Mouse (Mus musculus): ENCODE results near the gene Omp. TPM values are rescaled to one million over a fixed set of nuclear protein-coding genes. Genes with fewer than 3 reads are reported as not detected.
A peak's percentile ranks its signal among the peaks of the same experiment; 100 is the strongest.

The Omp gene
- polyA plus RNA-seq, 1 experiment, result not detected

GRCm38 (mm10) chr7:98142648-98143047 lies 2.7 kb downstream of the Omp start:
- Histone ChIP-seq H3K4me3 (ENCODE audit: insufficient read depth, low read length) (no peak overlapping the region), H3K27ac (ENCODE audit: insufficient read depth, low read depth, low read length) (no peak overlapping the region), H3K4me1 (ENCODE audit: control insufficient read depth, insufficient read depth, low read length) (no peaks in the 10 kb centered on the region)
- TF ChIP-seq POLR2A (IDR thresholded peaks at IDR 0.05; ENCODE audit: borderline replicate concordance, low read depth, low read length) (no peak), CTCF (IDR thresholded peaks at IDR 0.05; ENCODE audit: low read depth, low read length) (no peak)

DNA sequence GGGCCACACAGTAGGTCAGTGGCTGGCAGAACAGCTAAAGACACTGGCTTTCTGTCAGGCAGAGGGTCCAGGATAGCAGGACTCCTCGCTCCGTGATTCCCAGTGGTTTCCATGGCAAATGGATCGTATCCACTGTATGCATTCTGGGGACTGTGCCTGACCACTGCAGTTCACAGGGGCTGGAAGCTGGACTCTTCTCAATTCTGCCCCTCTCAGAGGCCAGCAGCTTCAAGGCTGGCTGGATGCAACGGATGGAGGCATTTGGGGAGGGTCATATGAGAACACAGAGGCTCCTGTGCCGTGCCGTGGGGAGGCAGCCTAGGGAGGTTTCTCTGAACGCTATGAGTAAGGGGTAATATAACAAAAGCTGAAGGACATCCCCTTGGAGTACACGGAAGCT lies 3.1 kb downstream of the Omp start:
- no peak for TF ChIP-seq POLR2A (IDR thresholded peaks at IDR 0.05; ENCODE audit: borderline replicate concordance, low read depth, low read length)
- TF ChIP-seq CTCF (IDR thresholded peaks at IDR 0.05; ENCODE audit: low read depth, low read length), result no peak
- Histone ChIP-seq H3K4me1 (ENCODE audit: control insufficient read depth, insufficient read depth, low read length) (no peaks in the 10 kb centered on the region), H3K27ac (ENCODE audit: insufficient read depth, low read depth, low read length) (no peak overlapping the region), H3K4me3 (ENCODE audit: insufficient read depth, low read length) (no peak overlapping the region)

DNA sequence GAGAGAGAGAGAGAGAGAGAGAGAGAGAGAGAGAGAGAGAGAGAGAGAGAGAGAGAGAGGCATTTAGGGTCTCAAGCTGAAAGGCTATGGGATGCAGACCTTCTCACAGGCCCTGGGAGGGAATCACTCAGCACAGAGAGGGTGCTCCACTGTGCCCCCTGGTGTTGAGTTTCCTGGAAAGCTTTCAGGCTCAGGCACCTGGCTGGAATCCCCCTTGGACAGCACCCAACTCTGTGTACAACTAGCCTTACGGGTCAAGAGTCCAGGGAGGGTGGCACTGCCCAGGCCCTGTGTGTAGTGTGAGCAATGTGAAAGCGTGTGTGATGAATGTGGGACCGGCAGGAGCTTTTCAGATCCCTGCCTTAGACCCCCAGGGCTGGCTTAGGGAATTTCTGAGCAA lies 4.1 kb downstream of the Omp start:
- no peak overlapping the region for H3K27ac ChIP-seq (ENCODE audit: insufficient read depth, low read depth, low read length)
- no peak for TF ChIP-seq POLR2A (IDR thresholded peaks at IDR 0.05; ENCODE audit: borderline replicate concordance, low read depth, low read length)
- peak; percentile 20; the same call in 1 of the 2 replicates for TF ChIP-seq CTCF (IDR thresholded peaks at IDR 0.05; ENCODE audit: low read depth, low read length)

GRCm38 (mm10) chr7:98140597-98140996 lies 4.7 kb downstream of the Omp start:
- TF ChIP-seq POLR2A (IDR thresholded peaks at IDR 0.05; ENCODE audit: borderline replicate concordance, low read depth, low read length) (no peak), CTCF (IDR thresholded peaks at IDR 0.05; ENCODE audit: low read depth, low read length) (no peak)
- H3K4me1 ChIP-seq (ENCODE audit: control insufficient read depth, insufficient read depth, low read length), result no peaks in the 10 kb centered on the region
- H3K4me3 ChIP-seq (ENCODE audit: insufficient read depth, low read length), result no peak overlapping the region
- no peak overlapping the region for H3K27ac ChIP-seq (ENCODE audit: insufficient read depth, low read depth, low read length)

More for the DNA sequence above, 4.1 kb downstream of the Omp start:
- Histone ChIP-seq H3K4me1 (ENCODE audit: control insufficient read depth, insufficient read depth, low read length) (no peaks in the 10 kb centered on the region), H3K4me3 (ENCODE audit: insufficient read depth, low read length) (no peak overlapping the region)

- H3K27ac ChIP-seq (ENCODE audit: insufficient read depth, low read depth, low read length), result no peak overlapping the region
- TF ChIP-seq CTCF (IDR thresholded peaks at IDR 0.05; ENCODE audit: low read depth, low read length) (no peak), POLR2A (IDR thresholded peaks at IDR 0.05; ENCODE audit: borderline replicate concordance, low read depth, low read length) (no peak)
- H3K4me3 ChIP-seq (ENCODE audit: insufficient read depth, low read length), result no peak overlapping the region
- no peaks in the 10 kb centered on the region for H3K4me1 ChIP-seq (ENCODE audit: control insufficient read depth, insufficient read depth, low read length)
Observed at GRCm38 (mm10) chr7:98139216-98139615, 6.1 kb downstream of the Omp start.

DNA sequence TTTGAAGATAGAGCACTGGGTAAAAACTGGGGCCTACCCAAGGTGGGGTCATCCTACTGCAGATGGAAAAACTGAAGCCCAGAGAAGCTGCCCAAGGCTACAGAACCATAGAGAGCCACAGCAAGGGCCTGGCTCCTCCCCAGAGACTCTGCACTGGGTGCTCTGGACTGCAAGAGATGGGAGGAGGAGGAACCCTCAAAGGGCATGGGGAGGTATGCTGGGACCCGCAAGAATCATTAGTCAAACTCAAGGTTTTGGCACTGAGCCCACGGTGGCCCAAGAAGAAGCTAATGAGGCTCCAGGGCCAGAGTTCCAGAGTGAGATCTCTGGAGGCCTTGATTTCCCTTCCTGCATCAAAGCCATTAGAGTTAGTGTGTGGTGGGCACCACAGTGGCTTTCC lies 7.3 kb downstream of the Omp start:
- Histone ChIP-seq H3K4me3 (ENCODE audit: insufficient read depth, low read length) (no peak overlapping the region), H3K4me1 (ENCODE audit: control insufficient read depth, insufficient read depth, low read length) (no peaks in the 10 kb centered on the region), H3K27ac (ENCODE audit: insufficient read depth, low read depth, low read length) (no peak overlapping the region)
- TF ChIP-seq CTCF (IDR thresholded peaks at IDR 0.05; ENCODE audit: low read depth, low read length), result no peak

- no peak for TF ChIP-seq POLR2A (IDR thresholded peaks at IDR 0.05; ENCODE audit: borderline replicate concordance, low read depth, low read length)
- no peak for TF ChIP-seq CTCF (IDR thresholded peaks at IDR 0.05; ENCODE audit: low read depth, low read length)
- Histone ChIP-seq H3K4me1 (ENCODE audit: control insufficient read depth, insufficient read depth, low read length) (no peaks in the 10 kb centered on the region), H3K27ac (ENCODE audit: insufficient read depth, low read depth, low read length) (no peak overlapping the region), H3K4me3 (ENCODE audit: insufficient read depth, low read length) (no peak overlapping the region)
Observed at GRCm38 (mm10) chr7:98137583-98137982, 7.7 kb downstream of the Omp start.

DNA sequence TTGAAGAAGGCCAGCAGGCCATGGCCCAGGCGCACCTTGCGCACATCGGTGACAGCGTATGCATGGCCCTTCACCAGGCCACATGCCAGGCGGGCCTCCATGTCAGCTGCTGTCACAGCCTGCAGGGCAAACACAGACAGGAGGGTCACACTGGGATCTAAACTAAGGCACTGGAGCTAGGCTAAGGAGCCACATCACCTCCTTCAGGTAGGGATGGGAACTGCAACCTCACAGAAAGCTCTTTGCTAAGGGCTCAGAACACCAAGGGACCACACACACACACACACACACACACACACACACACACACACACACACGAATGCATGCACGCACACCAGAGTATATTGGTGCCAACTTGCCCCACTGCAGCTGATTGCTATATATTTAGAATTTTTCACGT lies 13.6 kb downstream of the Omp start:
- Histone ChIP-seq H3K4me1 (ENCODE audit: control insufficient read depth, insufficient read depth, low read length) (no peaks in the 10 kb centered on the region), H3K4me3 (ENCODE audit: insufficient read depth, low read length) (no peak overlapping the region), H3K27ac (ENCODE audit: insufficient read depth, low read depth, low read length) (no peak overlapping the region)
- TF ChIP-seq CTCF (IDR thresholded peaks at IDR 0.05; ENCODE audit: low read depth, low read length) (no peak), POLR2A (IDR thresholded peaks at IDR 0.05; ENCODE audit: borderline replicate concordance, low read depth, low read length) (no peak)

DNA sequence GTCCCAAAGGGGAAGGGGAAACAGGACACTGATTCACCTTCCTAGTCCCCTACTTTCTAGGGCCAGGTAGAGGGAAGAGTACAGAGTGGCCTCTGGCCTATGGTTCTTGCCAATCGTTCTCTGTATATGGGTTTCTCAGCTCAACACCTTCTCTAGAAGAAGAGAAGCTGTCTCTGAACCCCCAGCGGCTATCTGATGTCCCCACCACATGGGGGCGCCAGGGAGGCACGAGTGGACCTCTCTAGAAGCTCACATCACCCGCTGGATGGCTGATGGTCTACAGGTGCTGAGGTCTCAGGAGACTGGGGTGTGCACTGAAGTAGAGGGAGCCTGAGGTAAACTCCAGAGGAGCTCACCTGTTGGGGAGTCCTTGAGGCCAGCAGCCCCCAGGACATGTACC lies 19.8 kb downstream of the Omp start:
- TF ChIP-seq POLR2A (IDR thresholded peaks at IDR 0.05; ENCODE audit: borderline replicate concordance, low read depth, low read length) (no peak), CTCF (IDR thresholded peaks at IDR 0.05; ENCODE audit: low read depth, low read length) (no peak; the same call in 1 of the 2 replicates)
- Histone ChIP-seq H3K4me3 (ENCODE audit: insufficient read depth, low read length) (no peak overlapping the region), H3K27ac (ENCODE audit: insufficient read depth, low read depth, low read length) (no peak overlapping the region), H3K4me1 (ENCODE audit: control insufficient read depth, insufficient read depth, low read length) (no peaks in the 10 kb centered on the region)

DNA sequence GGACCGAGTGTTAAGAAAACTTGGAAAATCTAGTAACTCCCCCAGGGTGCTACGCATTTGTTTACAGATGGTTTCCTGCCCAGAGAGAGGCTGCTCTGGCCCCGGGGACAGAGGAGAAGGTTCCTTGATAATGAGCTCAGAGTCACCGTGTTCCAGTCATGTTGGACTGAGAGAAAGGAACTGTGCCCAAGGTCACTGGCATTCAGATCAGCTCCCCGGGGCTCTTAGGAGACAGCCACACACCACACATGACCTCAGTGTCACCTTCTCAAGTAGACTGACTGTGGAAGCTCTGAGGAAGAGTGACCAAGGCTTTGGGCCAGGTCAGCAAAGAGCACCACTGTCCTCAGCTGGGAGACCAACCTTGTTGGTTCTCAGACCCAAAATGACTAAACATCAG lies 20.6 kb downstream of the Omp start:
- Histone ChIP-seq H3K27ac (ENCODE audit: insufficient read depth, low read depth, low read length) (no peak overlapping the region), H3K4me3 (ENCODE audit: insufficient read depth, low read length) (no peak overlapping the region), H3K4me1 (ENCODE audit: control insufficient read depth, insufficient read depth, low read length) (no peaks in the 10 kb centered on the region)
- TF ChIP-seq POLR2A (IDR thresholded peaks at IDR 0.05; ENCODE audit: borderline replicate concordance, low read depth, low read length) (no peak), CTCF (IDR thresholded peaks at IDR 0.05; ENCODE audit: low read depth, low read length) (no peak)

DNA sequence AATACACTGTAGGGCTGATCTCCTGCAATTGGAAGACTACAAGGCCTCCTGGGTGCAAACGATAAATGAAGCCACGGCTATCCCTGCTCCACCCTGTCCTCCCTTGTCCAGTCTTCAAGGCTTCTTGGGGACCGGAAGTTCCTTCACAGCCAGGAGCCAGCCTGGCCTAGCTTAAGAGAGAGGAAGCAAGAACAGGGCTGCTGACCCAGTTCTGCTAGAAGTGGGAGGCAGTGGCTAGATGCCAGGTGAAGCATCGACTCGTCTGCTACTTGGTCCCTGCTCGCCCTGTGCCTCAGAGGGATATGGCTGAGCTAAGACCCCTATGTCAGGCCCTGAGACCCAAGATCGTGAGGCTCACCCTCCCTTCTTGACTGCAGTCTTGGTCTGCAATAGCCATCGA lies 23.6 kb downstream of the Omp start:
- no peak for TF ChIP-seq CTCF (IDR thresholded peaks at IDR 0.05; ENCODE audit: low read depth, low read length)
- no peak for TF ChIP-seq POLR2A (IDR thresholded peaks at IDR 0.05; ENCODE audit: borderline replicate concordance, low read depth, low read length)
- H3K4me3 ChIP-seq (ENCODE audit: insufficient read depth, low read length), result no peak overlapping the region
- no peak overlapping the region for H3K27ac ChIP-seq (ENCODE audit: insufficient read depth, low read depth, low read length)
- H3K4me1 ChIP-seq (ENCODE audit: control insufficient read depth, insufficient read depth, low read length), result peaks cover 12% of the 10 kb centered on the region

Data from bone marrow macrophage, adult 2 months (primary cell).